Mouse (Mus musculus): Measurements from ENCODE around the gene Ddah2. TPM values are rescaled to one million over a fixed set of nuclear protein-coding genes. Genes with fewer than 3 reads are reported as not detected.
A peak's percentile ranks its signal among the peaks of the same experiment; 100 is the strongest.

Gene Ddah2
- total and polyA plus RNA-seq, 3 experiments: 8.6 to 11.1 TPM; not detected in 1

DNA sequence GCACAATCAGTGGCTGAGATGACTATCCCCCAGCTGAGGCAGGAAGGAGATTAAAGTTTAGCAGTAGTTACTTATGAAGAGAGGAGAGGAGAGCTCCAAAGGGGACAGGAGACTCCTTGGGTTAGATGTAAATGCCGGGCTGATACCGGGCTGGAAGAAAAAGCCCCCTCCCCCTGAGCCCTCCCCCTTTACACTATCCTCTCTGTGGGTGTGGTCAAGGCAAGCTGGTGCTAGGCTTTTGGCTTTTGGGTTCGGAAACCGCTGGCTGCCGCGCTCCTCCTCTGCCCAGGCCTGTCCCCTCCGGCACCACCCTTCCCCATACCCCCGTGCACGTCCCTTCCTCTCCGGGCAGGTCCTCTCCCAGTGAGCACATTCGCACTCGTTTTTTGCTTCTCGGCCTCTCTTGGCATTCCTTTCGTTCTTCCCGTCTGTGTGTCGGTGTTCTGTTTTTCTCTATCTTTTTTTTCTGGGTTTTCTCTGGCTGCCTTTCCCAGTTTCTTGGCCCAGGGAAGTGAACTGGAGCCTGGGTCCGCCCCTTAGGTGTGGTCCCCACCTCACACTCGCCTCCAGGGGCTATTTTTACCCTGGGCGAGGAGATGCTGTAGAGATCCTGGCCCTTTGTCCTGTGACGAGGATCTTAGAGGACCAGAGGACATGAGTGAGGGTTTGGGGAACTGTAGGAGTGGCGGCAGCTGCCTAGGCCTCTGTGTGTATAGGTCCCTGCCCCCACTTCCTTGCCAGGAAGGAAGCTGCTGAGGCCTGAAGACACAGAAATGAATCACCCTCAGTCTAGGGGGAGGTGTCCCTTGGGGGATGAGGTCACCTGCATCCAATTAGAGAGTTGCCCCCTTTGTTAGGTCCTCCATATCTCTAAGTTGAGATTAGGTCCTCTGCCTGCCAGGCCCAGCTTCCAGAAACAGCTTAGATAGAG lies 7.4 kb upstream of the Ddah2 start (continued):
- TF ChIP-seq MAX (IDR thresholded peaks at IDR 0.05; ENCODE audit: low read length): no peak
- peak; percentile 74 for TF ChIP-seq ZNF384 (IDR thresholded peaks at IDR 0.05; ENCODE audit: low read depth, low read length)
- 0 out of 2 replicates have a peak, but pooled peaks have one; percentile 28 for TF ChIP-seq E2F4 (IDR thresholded peaks at IDR 0.05; ENCODE audit: borderline replicate concordance, low read depth, low read length)
- TF ChIP-seq POLR2A (IDR thresholded peaks at IDR 0.05; ENCODE audit: control insufficient read depth in 1 of 2, insufficient read depth in 1 of 2, low read depth in 1 of 2, low read length in 2 of 2, poor library complexity in 1 of 2): peak; percentile 74 to 80
- 0 out of 2 replicates have a peak, but pooled peaks have one; percentile 54 for TF ChIP-seq MAFK (IDR thresholded peaks at IDR 0.05; ENCODE audit: borderline replicate concordance, low read depth, low read length)
- no peak for TF ChIP-seq TAL1 (IDR thresholded peaks at IDR 0.05; ENCODE audit: low read length)
- TF ChIP-seq ETS1 (IDR thresholded peaks at IDR 0.05; ENCODE audit: low read depth, low read length): peak; percentile 98
- TF ChIP-seq MAZ (IDR thresholded peaks at IDR 0.05; ENCODE audit: low read depth, low read length): no peak
- TF ChIP-seq ELF1 (IDR thresholded peaks at IDR 0.05; ENCODE audit: low read depth, low read length): peak; percentile 55
- no peak for TF ChIP-seq USF2 (IDR thresholded peaks at IDR 0.05; ENCODE audit: borderline replicate concordance in 1 of 2, insufficient read depth in 1 of 2, low read depth in 1 of 2, low read length in 2 of 2)
- no peak; the same call in 1 of the 2 replicates for TF ChIP-seq POLR2AphosphoS2 (IDR thresholded peaks at IDR 0.05; ENCODE audit: low read length)
- TF ChIP-seq HCFC1 (IDR thresholded peaks at IDR 0.05; ENCODE audit: low read depth, low read length): peak; percentile 78
- TF ChIP-seq RAD21 (IDR thresholded peaks at IDR 0.05; ENCODE audit: low read depth, low read length): no peak
- no peak for TF ChIP-seq NRF1 (IDR thresholded peaks at IDR 0.05; ENCODE audit: insufficient read depth, low read depth, low read length, poor library complexity, severe bottlenecking)
- TF ChIP-seq USF1 (IDR thresholded peaks at IDR 0.05; ENCODE audit: low read depth, low read length): no peak
- peak; percentile 82 for TF ChIP-seq ZMIZ1 (IDR thresholded peaks at IDR 0.05; ENCODE audit: low read depth, low read length)
- peak; percentile 28; the same call in 1 of the 2 replicates for TF ChIP-seq KAT2A (conservative IDR thresholded peaks at IDR 0.05; ENCODE audit: low read depth, low read length)
- TF ChIP-seq RCOR1 (IDR thresholded peaks at IDR 0.05; ENCODE audit: low read depth, low read length): no peak
- no peak for TF ChIP-seq CTCF (IDR thresholded peaks at IDR 0.05 in 2 of 3, conservative IDR thresholded peaks at IDR 0.05 in 1 of 3; ENCODE audit: control insufficient read depth in 1 of 3, insufficient read depth in 1 of 3, low read depth in 2 of 3, low read length in 3 of 3, poor library complexity in 1 of 3, severe bottlenecking in 1 of 3)
- peak; percentile 10 to 60; a peak in 2 of 4 replicates for TF ChIP-seq EP300 (IDR thresholded peaks at IDR 0.05; ENCODE audit: low read depth in 1 of 2, low read length in 2 of 2)
- TF ChIP-seq CHD2 (IDR thresholded peaks at IDR 0.05; ENCODE audit: low read length): no peak
- no peak for TF ChIP-seq POLR2AphosphoS5 (IDR thresholded peaks at IDR 0.05; ENCODE audit: borderline replicate concordance, low read depth, low read length)
- TF ChIP-seq NELFE (IDR thresholded peaks at IDR 0.05; ENCODE audit: low read depth, low read length): peak; percentile 87

Measured in MEL (cell line).